Mouse (Mus musculus) embryonic facial prominence, embryonic 14.5 days (tissue): Measurements from ENCODE around the gene Ndufa3. TPM values are rescaled to one million over a fixed set of nuclear protein-coding genes. Genes with fewer than 3 reads are reported as not detected.
"Not testable (repeated sequence)": the region's sequence is repeated elsewhere in the genome, so short reads cannot be mapped to it uniquely, and the experiment has no call there.

ENCODE experiments used
- ATAC-seq: fragments of 200-750 bp; cut with Nextera tagmentation; 2 replicates; pipeline ENCODE4 v1.8.0; 2017; ENCODE audit warnings: low read depth, moderate number of reproducible peaks, moderate TSS enrichment
- DNase-seq: peaks from one replicate; pipeline ENCODE4 v3.0.0-alpha.2; 2015; ENCODE audit warnings: low spot score
- H3K27ac ChIP-seq: fragments of 300-500 bp; sonication (generic); replicated peaks from 2 replicates; pipeline ENCODE4 v1.5.1; 2014; ENCODE audit warnings: low read depth, mild to moderate bottlenecking, low read length, moderate library complexity
- H3K27me3 ChIP-seq: fragments of 300-500 bp; sonication (generic); replicated peaks from 2 replicates; pipeline ENCODE4 v1.6.1; 2014; ENCODE audit warnings: low read length; ENCODE audit not compliant: control insufficient read depth, insufficient read depth
- H3K36me3 ChIP-seq: fragments of 300-500 bp; sonication (generic); 2 replicates; pipeline ENCODE4 v1.6.1; 2014; ENCODE audit warnings: low read length, mixed read lengths; ENCODE audit not compliant: control insufficient read depth, insufficient read depth
- H3K4me1 ChIP-seq: fragments of 300-500 bp; sonication (generic); 2 replicates; pipeline ENCODE4 v1.6.1; 2014; ENCODE audit warnings: antibody characterized with exemption, low read length; ENCODE audit not compliant: control insufficient read depth, insufficient read depth
- H3K4me2 ChIP-seq: fragments of 300-500 bp; sonication (generic); 2 replicates; pipeline ENCODE4 v1.6.1; 2014; ENCODE audit warnings: low read depth, mild to moderate bottlenecking, low read length, moderate library complexity, mixed read lengths
- H3K4me3 ChIP-seq: fragments of 300-500 bp; sonication (generic); 2 replicates; pipeline ENCODE4 v1.5.1; 2014; ENCODE audit warnings: low read depth, mild to moderate bottlenecking, low read length
- H3K9ac ChIP-seq: fragments of 300-500 bp; sonication (generic); 2 replicates; pipeline ENCODE4 v1.6.1; 2014; ENCODE audit warnings: low read depth, mild to moderate bottlenecking, low read length, moderate library complexity, mixed read lengths
- H3K9me3 ChIP-seq: fragments of 300-500 bp; sonication (generic); 2 replicates; pipeline ENCODE4 v1.6.1; 2016; ENCODE audit warnings: low read length; ENCODE audit not compliant: control insufficient read depth
- WGBS: fragments of 180-500 bp; shearing (Covaris S2); extraction: QIAGEN DNeasy Blood & Tissue Kit; methylation state at CpG from one replicate; pipeline ENCODE4 v1.1.7; 2014; 5-methylcytosine and 5-hydroxymethylcytosine counted together
- polyA plus RNA-seq: library from polyadenylated mRNA; unstranded; fragments of >200 nt; fragmentation: Nextera tagmentation; extraction: Ambion mirVana; gene quantifications from 2 replicates; pipeline ENCODE4 v1.2.1, GENCODE M21; 2014

Gene Ndufa3
- polyA plus RNA-seq, result 497 and 552 TPM in 2 replicates

DNA sequence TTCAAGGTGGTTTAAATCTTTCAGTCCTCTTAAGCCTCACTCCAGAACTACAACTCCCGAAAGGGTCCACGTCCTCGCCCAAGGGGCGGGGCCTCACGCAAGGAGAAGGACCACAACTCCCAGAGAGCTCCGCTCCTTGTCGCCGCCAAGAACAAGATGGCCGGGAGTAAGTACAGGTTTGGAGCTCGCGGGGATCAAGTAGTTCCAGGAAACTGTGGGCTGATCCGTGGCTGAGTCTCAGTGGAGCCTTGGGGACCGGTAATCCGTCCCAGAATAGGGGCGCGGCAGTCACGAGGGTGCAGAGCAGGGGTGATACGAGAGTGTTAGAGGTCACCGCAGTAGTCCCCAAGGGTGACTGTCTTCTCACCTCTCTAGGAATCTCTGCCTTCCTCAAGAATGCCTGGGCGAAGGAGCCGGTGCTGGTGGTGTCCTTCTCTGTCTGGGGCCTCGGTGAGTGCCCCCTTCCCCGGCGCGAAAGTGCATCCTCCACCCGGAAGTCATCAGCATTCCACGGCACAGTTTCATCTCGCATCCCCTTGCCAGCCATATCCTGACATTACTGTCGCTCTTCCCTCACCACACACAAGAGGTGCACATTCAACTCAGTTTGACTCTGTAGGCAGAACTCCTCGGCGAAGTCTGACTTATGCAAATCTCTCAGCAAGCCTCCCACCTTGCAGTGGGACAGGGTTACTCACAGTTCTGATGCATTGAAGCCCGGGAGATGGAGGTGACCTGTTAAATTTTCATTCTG is at the start of gene Ndufa3:
Gene Ndufa3, plus strand, starts transcription at position 132 of the 754 bp plus-strand sequence.
- H3K36me3 ChIP-seq, result peaks cover 29% of the 10 kb centered on the region
- H3K9ac ChIP-seq, result peak within 1 kb of the TSS; percentile 91
- peak within 1 kb of the TSS; percentile 61 for H3K4me2 ChIP-seq
- DNase-seq, result peak; percentile 97
- WGBS, result 3% methylated on average over 29 of the region's 32 CpGs
- H3K9me3 ChIP-seq, result no peaks in the 10 kb centered on the region
- ATAC-seq, result peak; percentile 98
- no peaks in the 10 kb centered on the region for H3K4me1 ChIP-seq
- peak within 1 kb of the TSS; percentile 76 for H3K27ac ChIP-seq
- H3K4me3 ChIP-seq, result peak within 1 kb of the TSS; percentile 80
- no peaks in the 10 kb centered on the region for H3K27me3 ChIP-seq

DNA sequence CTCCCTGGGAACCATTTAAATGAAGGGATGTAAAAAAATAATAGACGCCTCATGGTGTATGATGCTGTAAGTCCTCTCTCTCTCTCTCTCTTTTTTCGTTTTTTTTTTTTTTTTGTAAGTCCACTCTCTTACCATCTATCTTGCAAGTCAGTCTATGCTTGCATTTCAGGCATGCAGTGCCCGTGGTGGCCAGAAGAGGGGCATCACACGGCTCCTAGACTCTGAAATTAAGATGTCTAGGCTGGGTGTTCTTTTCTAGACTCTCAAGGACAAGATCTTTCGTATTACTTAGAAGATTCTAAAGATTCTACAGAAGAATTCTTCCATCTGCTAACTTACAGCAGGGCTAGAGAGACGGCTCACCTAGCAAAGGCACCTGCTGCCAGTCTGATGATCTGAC is 47.4 kb upstream of the Ndufa3 start:
- WGBS, result 64% methylated on average over 6 of the region's 6 CpGs
- H3K4me2 ChIP-seq, result no peak overlapping the region
- no peak overlapping the region for H3K9ac ChIP-seq
- H3K4me1 ChIP-seq, result no peaks in the 10 kb centered on the region
- ATAC-seq, result no peak
- no peaks in the 10 kb centered on the region for H3K9me3 ChIP-seq
- no peaks in the 10 kb centered on the region for H3K27me3 ChIP-seq
- DNase-seq, result no peak
- no peaks in the 10 kb centered on the region for H3K36me3 ChIP-seq
- no peak overlapping the region for H3K4me3 ChIP-seq
- no peak overlapping the region for H3K27ac ChIP-seq

DNA sequence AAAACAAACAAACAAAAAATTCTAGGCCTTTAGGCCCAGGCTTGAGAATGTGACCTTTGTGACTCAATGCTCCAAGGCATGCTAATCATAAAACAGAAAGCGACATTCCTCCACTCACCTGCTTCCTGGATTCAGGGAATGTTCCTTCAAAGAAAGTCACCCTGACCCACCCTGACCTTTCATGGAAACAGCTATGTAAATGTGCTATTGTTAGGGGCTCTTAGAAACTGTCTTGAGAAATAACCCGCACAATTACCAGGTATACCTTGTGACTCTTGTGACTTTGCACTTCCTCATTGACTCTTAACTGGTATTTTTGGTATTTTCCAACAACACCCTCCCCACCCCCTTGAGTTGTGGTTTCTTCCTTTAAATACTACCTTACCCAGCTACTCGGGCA is 46.6 kb upstream of the Ndufa3 start:
- not testable (repeated sequence) for H3K9ac ChIP-seq, ATAC-seq, DNase-seq, H3K27me3 ChIP-seq, H3K4me1 ChIP-seq, H3K4me2 ChIP-seq, H3K36me3 ChIP-seq, H3K9me3 ChIP-seq, H3K4me3 ChIP-seq, H3K27ac ChIP-seq
- WGBS, result 83% methylated on average over 3 of the region's 3 CpGs

GRCm38 (mm10) chr7:3571847-3572246 is 45.3 kb upstream of the Ndufa3 start:
- DNase-seq, result no peak
- H3K27me3 ChIP-seq, result no peaks in the 10 kb centered on the region
- no peak overlapping the region for H3K4me2 ChIP-seq
- H3K9ac ChIP-seq, result no peak overlapping the region
- 78% methylated on average over 1 of the region's 1 CpGs for WGBS
- no peak for ATAC-seq
- H3K27ac ChIP-seq, result no peak overlapping the region
- H3K4me3 ChIP-seq, result no peak overlapping the region
- no peaks in the 10 kb centered on the region for H3K9me3 ChIP-seq
- H3K4me1 ChIP-seq, result no peaks in the 10 kb centered on the region
- no peaks in the 10 kb centered on the region for H3K36me3 ChIP-seq

DNA sequence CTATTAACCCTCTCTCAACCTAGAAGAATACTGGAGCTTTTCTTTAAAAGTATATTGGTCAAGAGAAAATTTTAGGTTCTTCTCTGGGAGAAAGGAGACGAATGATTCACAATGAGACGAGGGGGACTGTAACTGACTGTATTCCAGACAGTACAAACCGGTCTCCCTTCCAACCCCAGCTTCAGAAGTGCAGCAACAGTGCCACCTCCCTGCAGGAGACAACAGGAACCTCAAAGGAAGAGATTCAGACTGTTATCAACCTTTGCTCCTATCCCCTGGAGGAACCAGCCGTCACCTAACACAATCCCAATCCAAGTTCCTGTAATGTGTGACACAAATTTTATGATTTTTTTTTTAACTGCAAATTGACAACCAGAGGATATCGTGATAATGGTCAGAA is 43.0 kb upstream of the Ndufa3 start:
- no peak overlapping the region for H3K4me3 ChIP-seq
- H3K4me1 ChIP-seq, result no peaks in the 10 kb centered on the region
- DNase-seq (no peak), ATAC-seq (no peak)
- no peak overlapping the region for H3K9ac ChIP-seq
- no peaks in the 10 kb centered on the region for H3K36me3 ChIP-seq
- H3K27me3 ChIP-seq, result no peaks in the 10 kb centered on the region
- no peak overlapping the region for H3K27ac ChIP-seq
- H3K4me2 ChIP-seq, result no peak overlapping the region
- no peaks in the 10 kb centered on the region for H3K9me3 ChIP-seq
- 51% methylated on average over 5 of the region's 5 CpGs for WGBS

- Histone ChIP-seq H3K27ac (no peak overlapping the region), H3K9ac (no peak overlapping the region), H3K36me3 (no peaks in the 10 kb centered on the region), H3K4me1 (no peaks in the 10 kb centered on the region), H3K27me3 (no peaks in the 10 kb centered on the region), H3K9me3 (no peaks in the 10 kb centered on the region), H3K4me2 (no peak overlapping the region), H3K4me3 (no peak overlapping the region)
- ATAC-seq, result no peak
- no peak for DNase-seq
- WGBS, result 79% methylated on average over 5 of the region's 5 CpGs
Observed at GRCm38 (mm10) chr7:3576354-3577124, 40.6 kb upstream of the Ndufa3 start.

- Histone ChIP-seq H3K27me3 (no peaks in the 10 kb centered on the region), H3K4me3 (no peak overlapping the region), H3K9ac (no peak overlapping the region), H3K4me2 (no peak overlapping the region), H3K36me3 (no peaks in the 10 kb centered on the region), H3K27ac (no peak overlapping the region), H3K4me1 (no peaks in the 10 kb centered on the region), H3K9me3 (no peaks in the 10 kb centered on the region)
- WGBS, result 87% methylated on average over 2 of the region's 2 CpGs
- no peak for ATAC-seq
- DNase-seq, result no peak
Observed at GRCm38 (mm10) chr7:3578196-3578595, 39.0 kb upstream of the Ndufa3 start.

GRCm38 (mm10) chr7:3578952-3579546 is 38.1 kb upstream of the Ndufa3 start:
- Histone ChIP-seq H3K36me3 (no peaks in the 10 kb centered on the region), H3K4me1 (no peaks in the 10 kb centered on the region), H3K27ac (no peak overlapping the region), H3K9me3 (no peaks in the 10 kb centered on the region), H3K9ac (no peak overlapping the region), H3K27me3 (no peaks in the 10 kb centered on the region), H3K4me3 (no peak overlapping the region), H3K4me2 (no peak overlapping the region)
- 70% methylated on average over 6 of the region's 6 CpGs for WGBS
- DNase-seq, result no peak
- no peak for ATAC-seq
